Mouse (Mus musculus): ENCODE measurements around the gene Ctc1. TPM values are rescaled to one million over a fixed set of nuclear protein-coding genes. Genes with fewer than 3 reads are reported as not detected.
"Not testable (repeated sequence)": the region's sequence is repeated elsewhere in the genome, so short reads cannot be mapped to it uniquely, and the experiment has no call there.

The Ctc1 gene
- polyA plus RNA-seq, 1 experiment from 2014 or later, result 103 TPM

DNA sequence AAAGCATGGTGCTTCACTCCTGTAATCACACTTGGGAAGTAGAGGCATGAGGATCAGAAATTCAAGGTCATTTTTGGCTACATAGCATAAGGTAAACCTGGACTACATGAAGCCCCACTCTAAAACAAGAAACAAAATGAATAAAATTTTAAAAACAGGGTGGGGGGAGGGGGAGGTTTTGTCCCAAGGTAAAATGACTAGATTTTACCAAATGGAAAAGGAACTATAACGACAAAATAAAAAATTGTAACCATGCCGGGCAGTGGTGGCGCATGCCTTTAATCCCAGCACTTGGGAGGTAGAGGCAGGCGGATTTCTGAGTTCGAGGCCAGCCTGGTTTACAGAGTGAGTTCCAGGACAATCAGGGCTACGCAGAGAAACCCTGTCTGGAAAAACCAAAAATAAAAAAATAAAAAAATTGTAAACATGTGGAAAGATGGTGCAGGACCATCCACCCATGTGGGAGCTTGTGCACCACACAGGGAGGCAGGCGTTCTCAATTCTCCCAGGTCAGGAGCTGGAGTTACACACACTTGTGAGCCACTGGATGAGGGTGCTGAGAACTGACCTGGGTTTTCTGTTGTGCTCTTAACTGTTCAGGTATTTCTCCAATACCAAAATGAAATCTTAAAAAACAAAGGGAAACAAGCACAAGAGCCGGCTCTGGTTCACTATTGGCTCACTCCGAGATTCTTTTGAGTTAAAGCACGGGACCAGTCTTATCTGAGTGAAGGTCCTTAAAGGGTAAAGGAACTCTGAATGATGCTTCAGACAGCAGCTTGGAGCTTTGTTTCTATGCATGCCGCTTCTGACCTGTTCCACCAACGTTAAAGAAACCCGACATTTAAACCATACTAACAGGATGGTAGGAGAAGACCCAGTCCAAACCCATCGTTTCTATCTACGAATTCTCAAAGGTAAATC, 5.0 kb upstream of the Ctc1 start:
- Histone ChIP-seq H3K4me1 (peaks cover 25% of the 10 kb centered on the region), H3K27me3 (ENCODE audit: low read depth, poor library complexity, severe bottlenecking) (no peaks in the 10 kb centered on the region), H3K36me3 (peaks cover 8% of the 10 kb centered on the region), H3K4me3 (peak overlapping the region; percentile 63; the same call in 1 of the 2 replicates), H3K27ac (no peak overlapping the region), H3K9me3 (replicated peaks) (no peaks in the 10 kb centered on the region)
- 91% methylated on average over 15 of the region's 15 CpGs for WGBS
- no peak for DNase-seq (ENCODE audit: low spot score)

DNA sequence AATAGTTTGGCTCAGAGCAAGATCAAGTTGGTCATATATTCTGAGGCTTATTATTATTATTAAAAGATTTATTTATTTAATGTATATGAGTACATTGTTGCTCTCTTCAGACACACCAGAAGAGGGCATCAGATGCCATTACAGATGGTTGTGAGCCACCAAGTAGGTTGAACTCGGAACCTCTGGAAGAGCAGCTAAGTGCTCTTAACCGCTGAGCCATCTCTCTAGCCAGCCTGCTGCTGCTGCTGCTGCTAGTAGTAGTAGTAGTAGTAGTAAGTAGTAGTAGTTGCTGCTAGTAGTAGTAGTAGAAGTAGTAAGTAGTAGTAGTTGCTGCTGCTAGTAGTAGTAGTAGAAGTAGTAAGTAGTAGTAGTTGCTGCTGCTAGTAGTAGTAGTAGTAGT, 4.3 kb upstream of the Ctc1 start:
- WGBS, result 77% methylated on average over 2 of the region's 2 CpGs
- not testable (repeated sequence) for DNase-seq (ENCODE audit: low spot score); H3K27ac ChIP-seq; H3K9me3 ChIP-seq (replicated peaks); H3K27me3 ChIP-seq (ENCODE audit: low read depth, poor library complexity, severe bottlenecking); H3K36me3 ChIP-seq
- Histone ChIP-seq H3K4me1 (peaks cover 26% of the 10 kb centered on the region), H3K4me3 (peak overlapping the region; percentile 63)

DNA sequence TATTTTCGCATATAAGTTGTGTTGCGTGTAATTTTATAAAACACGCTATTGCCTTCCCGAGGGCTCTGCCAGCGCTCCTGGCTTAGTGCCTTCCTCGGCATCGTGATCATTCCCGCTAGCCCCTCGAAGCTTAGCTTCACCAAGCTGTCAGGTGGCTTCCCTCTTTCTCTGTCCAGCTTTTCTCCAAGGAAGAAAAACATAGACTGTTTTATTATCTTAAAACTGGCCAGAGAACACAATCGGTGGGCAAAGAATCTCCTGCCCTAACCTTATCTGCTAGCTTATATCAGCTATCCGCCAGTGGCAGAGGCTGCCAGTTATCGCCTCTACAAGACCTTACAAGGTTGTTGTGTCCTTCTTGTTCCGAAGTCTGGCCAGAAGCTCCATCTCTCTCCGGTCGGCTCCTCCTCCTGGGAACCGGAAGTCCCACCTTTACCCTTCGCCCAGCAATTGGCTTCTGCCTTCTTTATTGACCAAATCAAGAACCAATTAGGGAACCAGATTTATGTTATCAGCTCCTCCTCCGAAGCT, 3.6 kb upstream of the Ctc1 start:
- H3K4me3 ChIP-seq, result peak overlapping the region; percentile 63
- H3K4me1 ChIP-seq, result peaks cover 31% of the 10 kb centered on the region
- no peaks in the 10 kb centered on the region for H3K27me3 ChIP-seq (ENCODE audit: low read depth, poor library complexity, severe bottlenecking)
- 2% methylated on average over 18 of the region's 18 CpGs for WGBS
- H3K36me3 ChIP-seq, result 0 out of 2 replicates have a peak, but pooled peaks cover under 1% of the 10 kb centered on the region
- H3K9me3 ChIP-seq (replicated peaks), result no peaks in the 10 kb centered on the region
- peak overlapping the region; percentile 85 for H3K27ac ChIP-seq
- DNase-seq (ENCODE audit: low spot score), result peak; percentile 84

DNA sequence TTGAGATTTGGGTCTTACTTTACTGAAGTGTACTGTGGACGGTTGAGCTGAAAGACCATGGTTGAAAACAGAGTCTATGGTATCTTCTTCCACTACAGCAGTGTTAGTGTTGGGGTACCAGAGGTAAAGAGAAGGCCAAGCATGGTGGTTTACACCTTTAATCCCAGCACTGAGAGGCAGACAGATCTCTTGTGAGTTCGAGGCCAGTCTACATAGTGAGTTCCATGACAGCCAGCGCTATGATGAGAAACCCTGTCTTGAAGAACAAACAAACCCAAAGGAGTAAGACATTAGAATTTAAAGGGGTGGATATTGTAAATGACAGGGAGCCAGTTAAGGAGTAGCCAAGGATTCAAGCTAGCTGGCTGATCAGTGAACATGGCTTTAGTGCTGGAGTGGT, 1.0 kb downstream of the Ctc1 start:
- Histone ChIP-seq H3K9me3 (replicated peaks) (no peaks in the 10 kb centered on the region), H3K27me3 (ENCODE audit: low read depth, poor library complexity, severe bottlenecking) (no peaks in the 10 kb centered on the region), H3K27ac (peak overlapping the region; percentile 99), H3K4me3 (peak overlapping the region; percentile 69), H3K36me3 (peaks cover 25% of the 10 kb centered on the region), H3K4me1 (peaks cover 16% of the 10 kb centered on the region)
- no peak for DNase-seq (ENCODE audit: low spot score)
- WGBS, result 70% methylated on average over 3 of the region's 3 CpGs

DNA sequence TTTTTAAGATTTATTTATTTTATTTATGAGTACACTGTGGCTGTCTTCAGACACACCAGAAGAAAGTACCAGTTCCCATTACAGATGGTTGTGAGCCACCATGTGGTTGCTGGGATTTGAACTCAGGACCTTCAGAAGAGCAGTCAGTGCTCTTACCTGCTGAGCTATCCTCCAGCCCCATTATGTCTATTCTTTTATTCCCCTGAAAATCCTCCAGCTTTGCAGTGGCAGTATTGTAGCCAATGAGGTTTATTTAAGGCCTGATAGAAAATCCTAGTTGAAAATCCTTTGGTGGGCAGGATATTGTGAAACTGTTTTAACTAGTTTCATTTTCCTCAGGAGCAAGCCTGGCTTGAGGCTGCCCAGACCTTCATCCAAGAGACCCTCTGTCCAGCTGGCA, 5.0 kb downstream of the Ctc1 start:
- no peaks in the 10 kb centered on the region for H3K9me3 ChIP-seq (replicated peaks)
- peaks cover 64% of the 10 kb centered on the region for H3K36me3 ChIP-seq
- DNase-seq (ENCODE audit: low spot score), result no peak
- no peak overlapping the region for H3K27ac ChIP-seq
- peaks cover 9% of the 10 kb centered on the region for H3K4me1 ChIP-seq
- no peaks in the 10 kb centered on the region for H3K27me3 ChIP-seq (ENCODE audit: low read depth, poor library complexity, severe bottlenecking)
- H3K4me3 ChIP-seq, result no peak overlapping the region

DNA sequence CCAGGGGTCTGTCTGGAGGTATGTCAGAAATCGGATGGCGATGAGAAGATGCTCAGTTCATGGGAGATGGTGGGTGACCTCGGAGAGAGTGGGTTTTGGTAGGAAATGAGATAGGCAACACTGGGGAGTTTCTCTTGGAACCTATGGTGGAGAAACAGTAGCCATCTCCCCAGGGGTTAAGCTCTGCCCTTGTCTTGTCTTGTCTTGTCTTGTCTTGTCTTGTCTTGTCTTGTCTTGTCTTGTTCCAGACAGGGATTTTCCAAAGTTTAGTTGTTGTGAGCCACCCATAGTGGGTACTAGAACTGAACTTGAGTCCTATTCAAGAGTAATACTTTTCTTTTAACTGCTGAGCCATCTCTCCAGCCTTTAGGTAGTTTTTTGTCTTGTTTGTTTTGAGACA, 10.9 kb downstream of the Ctc1 start:
- Histone ChIP-seq H3K9me3 (replicated peaks) (no peaks in the 10 kb centered on the region), H3K27ac (no peak overlapping the region), H3K36me3 (peaks cover 100% of the 10 kb centered on the region), H3K4me1 (no peaks in the 10 kb centered on the region), H3K27me3 (ENCODE audit: low read depth, poor library complexity, severe bottlenecking) (no peaks in the 10 kb centered on the region), H3K4me3 (no peak overlapping the region)
- no peak for DNase-seq (ENCODE audit: low spot score)
- WGBS, result 91% methylated on average over 3 of the region's 3 CpGs

DNA sequence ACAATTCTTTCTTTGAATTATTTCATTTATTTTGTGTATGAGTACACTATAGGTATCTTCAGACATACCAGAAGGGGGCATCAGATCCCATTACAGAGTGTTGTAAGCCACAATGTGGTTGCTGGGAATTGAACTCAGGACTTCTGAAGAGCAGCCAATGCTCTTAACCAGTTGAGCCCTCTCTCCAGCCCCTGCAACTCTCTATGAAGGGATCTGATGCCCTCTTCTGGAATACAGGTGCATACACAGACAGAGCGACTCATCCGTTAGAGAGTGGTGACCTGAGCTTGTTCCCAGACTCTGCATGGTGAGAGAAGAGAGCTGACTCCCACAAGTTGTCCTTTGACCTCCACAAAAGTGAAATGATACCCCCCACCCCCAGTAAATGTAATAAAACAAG, 13.1 kb downstream of the Ctc1 start:
- no peak overlapping the region for H3K27ac ChIP-seq
- WGBS, result 70% methylated on average over 2 of the region's 2 CpGs
- DNase-seq (ENCODE audit: low spot score), result no peak
- H3K4me3 ChIP-seq, result no peak overlapping the region
- no peaks in the 10 kb centered on the region for H3K4me1 ChIP-seq
- H3K36me3 ChIP-seq, result peaks cover 99% of the 10 kb centered on the region
- no peaks in the 10 kb centered on the region for H3K27me3 ChIP-seq (ENCODE audit: low read depth, poor library complexity, severe bottlenecking)
- no peaks in the 10 kb centered on the region for H3K9me3 ChIP-seq (replicated peaks)

DNA sequence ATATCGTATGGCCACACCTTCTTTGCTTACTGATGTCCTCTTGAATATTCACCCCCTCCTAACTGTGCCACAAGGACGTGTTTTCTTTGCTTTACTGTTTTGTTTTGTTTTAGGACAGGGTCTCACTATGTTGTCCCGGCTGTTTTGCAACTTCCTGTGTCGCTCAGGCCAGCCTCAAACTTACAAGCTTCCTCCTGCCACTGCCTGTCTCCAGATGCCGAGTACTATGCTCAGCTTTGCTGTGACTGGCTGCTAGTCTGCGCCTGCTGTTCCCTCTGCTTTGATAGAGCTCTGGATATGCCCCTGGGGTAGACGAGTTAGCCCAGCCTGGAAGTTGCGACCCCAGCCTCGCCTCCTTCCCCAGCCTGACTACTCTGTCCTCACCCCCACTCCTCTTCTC, 17.8 kb downstream of the Ctc1 start:
- H3K36me3 ChIP-seq, result peaks cover 79% of the 10 kb centered on the region
- WGBS, result 86% methylated on average over 9 of the region's 9 CpGs
- no peaks in the 10 kb centered on the region for H3K27me3 ChIP-seq (ENCODE audit: low read depth, poor library complexity, severe bottlenecking)
- H3K4me3 ChIP-seq, result no peak overlapping the region
- H3K4me1 ChIP-seq, result peaks cover 19% of the 10 kb centered on the region
- no peak for DNase-seq (ENCODE audit: low spot score)
- H3K9me3 ChIP-seq (replicated peaks), result no peaks in the 10 kb centered on the region
- H3K27ac ChIP-seq, result no peak overlapping the region

DNA sequence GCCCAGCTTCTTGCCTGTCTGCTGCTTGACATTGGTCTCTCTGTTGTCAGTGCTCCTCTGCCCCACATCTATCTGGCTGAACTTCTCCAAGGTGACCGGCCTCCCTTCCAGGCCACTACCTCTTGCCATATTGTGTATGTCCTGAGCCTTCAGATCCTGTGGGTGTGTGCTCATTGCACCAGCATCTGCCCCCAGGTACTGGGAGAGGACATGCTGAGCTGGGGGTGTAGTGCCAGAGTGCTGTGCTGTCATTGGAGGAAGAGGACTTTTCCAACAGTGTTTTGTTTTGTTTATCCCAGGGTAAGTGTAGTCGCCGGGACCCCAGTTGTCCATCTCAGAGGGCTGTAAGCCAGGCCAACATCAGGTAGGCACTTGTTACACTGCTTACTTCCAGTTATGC, 18.9 kb downstream of the Ctc1 start:
- Histone ChIP-seq H3K9me3 (replicated peaks) (no peaks in the 10 kb centered on the region), H3K4me1 (peaks cover 30% of the 10 kb centered on the region), H3K4me3 (no peak overlapping the region), H3K27me3 (ENCODE audit: low read depth, poor library complexity, severe bottlenecking) (no peaks in the 10 kb centered on the region), H3K36me3 (peaks cover 69% of the 10 kb centered on the region), H3K27ac (no peak overlapping the region)
- 91% methylated on average over 3 of the region's 3 CpGs for WGBS
- DNase-seq (ENCODE audit: low spot score), result no peak

DNA sequence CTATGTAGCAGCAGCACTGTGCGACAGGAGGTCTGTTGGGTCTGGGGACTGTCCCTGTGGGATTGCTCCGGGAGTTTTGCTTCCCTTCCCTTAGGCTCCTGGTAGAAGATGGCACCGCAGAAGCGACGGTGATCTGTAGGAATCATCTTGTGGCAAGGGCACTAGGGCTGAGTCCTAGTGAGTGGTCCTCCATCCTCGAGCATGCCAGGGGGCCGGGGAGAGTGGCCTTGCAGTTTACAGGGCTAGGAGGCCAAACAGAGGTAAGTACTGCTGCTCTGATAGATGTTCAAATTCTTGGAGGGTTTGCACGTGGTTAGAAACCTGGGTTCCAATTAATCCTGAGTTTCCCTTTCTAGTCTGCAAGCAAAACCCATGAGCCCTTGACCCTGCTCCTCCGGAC, 19.7 kb downstream of the Ctc1 start:
- WGBS, result 85% methylated on average over 9 of the region's 9 CpGs
- Histone ChIP-seq H3K36me3 (peaks cover 60% of the 10 kb centered on the region), H3K27ac (peak overlapping the region; percentile 75), H3K4me1 (peaks cover 32% of the 10 kb centered on the region), H3K4me3 (peak overlapping the region; percentile 65), H3K9me3 (replicated peaks) (no peaks in the 10 kb centered on the region), H3K27me3 (ENCODE audit: low read depth, poor library complexity, severe bottlenecking) (no peaks in the 10 kb centered on the region)
- no peak for DNase-seq (ENCODE audit: low spot score)

DNA sequence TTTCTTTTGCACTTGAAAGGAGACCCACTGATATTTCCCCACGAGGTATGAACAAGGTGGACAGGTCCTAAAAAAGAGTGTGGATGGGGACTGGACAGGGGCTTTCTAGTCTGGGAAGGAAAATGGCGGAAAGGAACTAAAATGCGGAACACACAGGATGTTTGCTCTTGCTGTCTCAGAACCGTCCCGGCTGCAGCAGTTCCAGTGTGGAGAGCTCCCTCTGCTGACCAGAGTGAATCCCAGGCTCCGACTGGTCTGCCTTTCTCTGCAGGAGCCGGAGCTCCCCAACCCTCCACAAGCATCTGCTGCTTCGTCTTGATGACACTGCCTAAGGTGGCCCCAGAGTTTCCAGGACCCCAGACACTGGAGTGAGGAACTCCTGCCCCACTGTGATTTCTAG, 20.1 kb downstream of the Ctc1 start:
- Histone ChIP-seq H3K27me3 (ENCODE audit: low read depth, poor library complexity, severe bottlenecking) (no peaks in the 10 kb centered on the region), H3K27ac (peak overlapping the region; percentile 75), H3K36me3 (peaks cover 56% of the 10 kb centered on the region)

DNA sequence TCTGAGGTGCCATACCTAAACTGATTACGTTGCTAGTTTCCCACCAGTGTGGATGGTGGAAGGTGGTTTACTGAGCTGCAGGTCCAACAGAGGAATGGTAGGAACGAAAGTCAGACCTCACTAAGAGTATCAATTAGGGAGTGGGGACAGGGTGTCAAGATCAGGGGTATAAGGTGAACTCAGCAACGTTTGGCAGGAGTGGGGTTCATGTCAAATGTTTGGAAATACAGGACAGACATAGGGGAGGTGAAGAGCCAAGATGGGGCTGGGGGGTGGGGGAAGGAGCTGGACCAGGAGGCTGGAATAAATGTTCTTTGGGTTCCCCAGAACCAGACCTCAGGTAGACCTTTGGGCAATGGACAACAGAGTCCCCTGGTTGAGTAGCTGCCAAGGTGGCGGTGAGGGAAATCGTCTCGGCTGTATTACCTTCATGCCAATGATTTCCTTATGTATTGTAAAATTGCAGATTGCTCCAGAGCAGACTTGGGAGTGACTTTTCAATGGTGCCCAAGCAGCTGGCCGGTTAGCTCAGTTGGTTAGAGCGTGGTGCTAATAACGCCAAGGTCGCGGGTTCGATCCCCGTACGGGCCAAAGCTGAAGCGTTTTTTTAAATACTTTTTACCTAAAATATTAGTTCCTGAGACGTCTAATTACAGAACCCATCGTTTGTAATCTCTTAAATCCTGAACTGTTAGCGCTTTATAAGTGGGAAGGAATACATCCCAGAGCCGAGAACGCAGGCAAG, 20.9 kb downstream of the Ctc1 start:
- Histone ChIP-seq H3K27ac (peak overlapping the region; percentile 86), H3K36me3 (peaks cover 48% of the 10 kb centered on the region), H3K4me1 (peaks cover 32% of the 10 kb centered on the region), H3K4me3 (peak overlapping the region; percentile 65), H3K9me3 (replicated peaks) (no peaks in the 10 kb centered on the region), H3K27me3 (ENCODE audit: low read depth, poor library complexity, severe bottlenecking) (no peaks in the 10 kb centered on the region)
- 9% methylated on average over 20 of the region's 20 CpGs for WGBS
- DNase-seq (ENCODE audit: low spot score), result peak; percentile 93

More for the DNA sequence above, 20.1 kb downstream of the Ctc1 start:
- peak overlapping the region; percentile 65 for H3K4me3 ChIP-seq
- DNase-seq (ENCODE audit: low spot score), result peak; percentile 81
- WGBS, result 11% methylated on average over 8 of the region's 8 CpGs
- H3K9me3 ChIP-seq (replicated peaks), result no peaks in the 10 kb centered on the region
- peaks cover 32% of the 10 kb centered on the region for H3K4me1 ChIP-seq
